Mouse (Mus musculus) neural tube, embryonic 11.5 days (tissue): ENCODE measurements around the gene Rarres2. TPM values are rescaled to one million over a fixed set of nuclear protein-coding genes. Genes with fewer than 3 reads are reported as not detected.
A peak's percentile ranks its signal among the peaks of the same experiment; 100 is the strongest.

ENCODE experiments used
- ATAC-seq: fragments of 200-750 bp; cut with Nextera tagmentation; 2 replicates; pipeline ENCODE4 v1.8.0; 2017; ENCODE audit warnings: moderate number of reproducible peaks, mild to moderate bottlenecking, moderate TSS enrichment, moderate library complexity; ENCODE audit not compliant: insufficient read depth, low FRiP score, low TSS enrichment
- DNase-seq: peaks from one replicate; pipeline ENCODE4 v3.0.0-alpha.2; 2015; ENCODE audit warnings: low spot score
- H3K27ac ChIP-seq: fragments of 300-500 bp; sonication (generic); 2 replicates; pipeline ENCODE4 v1.5.1; 2014; ENCODE audit warnings: low read depth, mild to moderate bottlenecking, low read length
- H3K27me3 ChIP-seq: fragments of 300-500 bp; sonication (generic); 2 replicates; pipeline ENCODE4 v1.6.1; 2014; ENCODE audit warnings: mild to moderate bottlenecking, low read length, mixed read lengths; ENCODE audit not compliant: control insufficient read depth, insufficient read depth
- H3K36me3 ChIP-seq: fragments of 300-500 bp; sonication (generic); 2 replicates; pipeline ENCODE4 v1.6.1; 2014; ENCODE audit warnings: mild to moderate bottlenecking, low read length, moderate library complexity, mixed read lengths; ENCODE audit not compliant: control insufficient read depth, insufficient read depth
- H3K4me1 ChIP-seq: fragments of 300-500 bp; sonication (generic); 2 replicates; pipeline ENCODE4 v1.6.1; 2014; ENCODE audit warnings: low read length, mixed read lengths; ENCODE audit not compliant: control insufficient read depth, insufficient read depth
- H3K4me2 ChIP-seq: fragments of 300-500 bp; sonication (generic); 2 replicates; pipeline ENCODE4 v1.6.1; 2014; ENCODE audit warnings: low read depth, mild to moderate bottlenecking, moderate library complexity
- H3K4me3 ChIP-seq: fragments of 300-500 bp; sonication (generic); 2 replicates; pipeline ENCODE4 v1.5.1; 2014; ENCODE audit warnings: low read depth, low read length
- H3K9ac ChIP-seq: fragments of 300-500 bp; sonication (generic); 2 replicates; pipeline ENCODE4 v1.6.1; 2014; ENCODE audit warnings: mild to moderate bottlenecking, low read length
- H3K9me3 ChIP-seq: fragments of 300-500 bp; sonication (generic); 2 replicates; pipeline ENCODE4 v1.6.1; 2016; ENCODE audit warnings: low read length; ENCODE audit not compliant: control insufficient read depth
- WGBS: fragments of 180-500 bp; shearing (Covaris S2); extraction: QIAGEN DNeasy Blood & Tissue Kit; methylation state at CpG from one replicate; pipeline ENCODE4 v1.1.7; 2014; 5-methylcytosine and 5-hydroxymethylcytosine counted together
- polyA plus RNA-seq: library from polyadenylated mRNA; unstranded; fragments of >200 nt; fragmentation: Nextera tagmentation; extraction: Ambion mirVana; gene quantifications from 2 replicates; pipeline ENCODE4 v1.2.1, GENCODE M21; 2014

The Rarres2 gene
- polyA plus RNA-seq, 1 experiment from 2014 or later, result 1.6 TPM

DNA sequence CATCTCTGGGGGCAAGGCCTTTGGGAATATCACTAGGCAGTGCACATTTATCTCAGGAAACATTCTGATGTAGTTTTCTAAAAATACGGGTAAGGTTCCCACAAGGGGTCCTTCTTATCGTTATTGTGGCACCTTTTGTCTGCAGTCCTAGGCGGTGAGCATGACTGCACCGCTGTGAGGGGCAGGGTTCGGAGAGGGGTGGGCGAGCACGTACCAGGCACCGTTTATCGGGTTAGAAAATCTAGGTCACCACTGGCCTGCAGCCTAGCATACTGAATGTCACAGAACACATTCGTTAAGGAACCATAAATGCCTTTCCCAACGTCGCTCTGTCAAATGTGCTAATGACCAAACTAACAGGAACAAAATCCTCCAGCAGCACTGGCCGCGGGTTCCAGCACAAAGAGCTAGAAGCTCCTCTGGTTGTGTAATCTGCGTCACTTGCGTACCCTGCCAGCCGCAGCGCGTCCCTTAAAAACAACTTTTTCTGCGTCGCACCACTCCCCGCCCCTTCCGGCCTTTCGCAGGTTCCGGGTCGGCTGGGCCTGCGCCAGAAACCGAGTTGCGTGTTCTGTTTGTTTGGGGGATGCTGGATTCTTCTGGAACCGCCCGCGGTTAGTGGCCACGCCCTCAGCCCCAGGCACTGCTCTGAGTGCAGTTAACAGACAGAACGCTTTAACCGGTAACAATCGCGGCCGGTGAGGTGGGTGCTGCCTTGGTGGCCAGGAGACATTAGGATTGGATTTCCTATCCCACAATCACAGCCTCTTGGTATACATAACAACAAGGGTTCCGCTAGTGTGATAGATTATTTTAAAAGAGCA, 18.1 kb downstream of the Rarres2 start, which contains the start of gene Lrrc61:
Gene Lrrc61 (plus strand): TSS at position 517 of the 824 bp plus-strand sequence.
- peak; percentile 89 for ATAC-seq

GRCm38 (mm10) chr6:48553819-48554218, 18.8 kb downstream of the Rarres2 start:
- DNase-seq (no peak), ATAC-seq (peak; percentile 37)
- peak overlapping the region; percentile 91 for H3K27ac ChIP-seq
- peak overlapping the region; percentile 83 for H3K9ac ChIP-seq
- peak overlapping the region; percentile 83 for H3K4me2 ChIP-seq
- H3K27me3 ChIP-seq, result no peaks in the 10 kb centered on the region
- H3K4me3 ChIP-seq, result peak overlapping the region; percentile 38
- WGBS, result 87% methylated on average over 4 of the region's 4 CpGs
- H3K4me1 ChIP-seq, result peaks cover 6% of the 10 kb centered on the region; the same call in 1 of the 2 replicates
- no peaks in the 10 kb centered on the region for H3K36me3 ChIP-seq
- H3K9me3 ChIP-seq, result no peaks in the 10 kb centered on the region

More for the DNA sequence above, 18.1 kb downstream of the Rarres2 start, which contains the start of gene Lrrc61:
- Histone ChIP-seq H3K27ac (peak within 1 kb of the TSS; percentile 91), H3K27me3 (no peaks in the 10 kb centered on the region), H3K4me3 (peak within 1 kb of the TSS; percentile 38), H3K9me3 (no peaks in the 10 kb centered on the region), H3K36me3 (no peaks in the 10 kb centered on the region), H3K4me1 (peaks cover 6% of the 10 kb centered on the region; the same call in 1 of the 2 replicates), H3K9ac (peak within 1 kb of the TSS; percentile 83), H3K4me2 (peak within 1 kb of the TSS; percentile 83)
- DNase-seq, result peak; percentile 94
- under 1% methylated on average over 39 of the region's 39 CpGs for WGBS

- Histone ChIP-seq H3K4me2 (no peak overlapping the region), H3K4me1 (peaks cover 6% of the 10 kb centered on the region; the same call in 1 of the 2 replicates), H3K36me3 (no peaks in the 10 kb centered on the region), H3K9me3 (no peaks in the 10 kb centered on the region), H3K4me3 (no peak overlapping the region), H3K9ac (no peak overlapping the region), H3K27me3 (no peaks in the 10 kb centered on the region), H3K27ac (no peak overlapping the region)
- WGBS, result 69% methylated on average over 4 of the region's 4 CpGs
- ATAC-seq (no peak), DNase-seq (no peak)
These were observed 19.7 kb downstream of the Rarres2 start for GRCm38 (mm10) chr6:48552918-48553317.

- no peaks in the 10 kb centered on the region for H3K27me3 ChIP-seq
- ATAC-seq (no peak), DNase-seq (no peak)
- H3K4me3 ChIP-seq, result no peak overlapping the region
- no peaks in the 10 kb centered on the region for H3K36me3 ChIP-seq
- WGBS, result 89% methylated on average over 6 of the region's 6 CpGs
- H3K27ac ChIP-seq, result no peak overlapping the region
- H3K9me3 ChIP-seq, result no peaks in the 10 kb centered on the region
- no peaks in the 10 kb centered on the region for H3K4me1 ChIP-seq
- H3K9ac ChIP-seq, result no peak overlapping the region
- no peak overlapping the region for H3K4me2 ChIP-seq
These were observed 24.3 kb downstream of the Rarres2 start for GRCm38 (mm10) chr6:48548314-48548713.

DNA sequence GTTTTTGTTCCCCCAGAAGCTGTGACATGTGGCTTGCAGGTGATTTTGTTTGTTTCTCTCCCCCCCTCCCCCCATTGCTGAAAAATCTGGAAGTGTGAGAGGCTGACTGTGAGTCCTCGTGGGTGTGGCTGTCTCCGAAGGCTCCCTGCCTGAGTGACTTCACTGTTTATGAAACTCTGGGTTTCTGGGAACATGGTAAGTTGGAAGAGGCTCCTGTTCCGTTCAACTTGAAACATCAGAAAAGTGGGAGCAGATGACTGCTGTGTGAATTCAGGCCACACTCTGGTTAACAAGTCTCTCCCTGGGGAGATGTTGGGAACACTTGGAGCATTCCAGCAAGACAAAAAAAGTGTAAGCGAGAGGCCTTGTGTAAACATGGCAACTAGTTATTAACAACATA, 25.7 kb downstream of the Rarres2 start:
- no peak for DNase-seq
- no peaks in the 10 kb centered on the region for H3K36me3 ChIP-seq
- no peak for ATAC-seq
- no peak overlapping the region for H3K9ac ChIP-seq
- WGBS, result 62% methylated on average over 4 of the region's 4 CpGs
- H3K9me3 ChIP-seq, result no peaks in the 10 kb centered on the region
- H3K27me3 ChIP-seq, result no peaks in the 10 kb centered on the region
- no peak overlapping the region for H3K4me2 ChIP-seq
- H3K4me3 ChIP-seq, result no peak overlapping the region
- H3K27ac ChIP-seq, result no peak overlapping the region
- no peaks in the 10 kb centered on the region for H3K4me1 ChIP-seq

- no peak overlapping the region for H3K27ac ChIP-seq
- 67% methylated on average over 1 of the region's 1 CpGs for WGBS
- H3K4me3 ChIP-seq, result no peak overlapping the region
- no peak for ATAC-seq
- no peaks in the 10 kb centered on the region for H3K27me3 ChIP-seq
- no peaks in the 10 kb centered on the region for H3K36me3 ChIP-seq
- no peak overlapping the region for H3K4me2 ChIP-seq
- no peaks in the 10 kb centered on the region for H3K9me3 ChIP-seq
- H3K4me1 ChIP-seq, result no peaks in the 10 kb centered on the region; the same call in 1 of the 2 replicates
- DNase-seq, result no peak
- no peak overlapping the region for H3K9ac ChIP-seq
These were observed 26.3 kb downstream of the Rarres2 start for GRCm38 (mm10) chr6:48546271-48546670.

DNA sequence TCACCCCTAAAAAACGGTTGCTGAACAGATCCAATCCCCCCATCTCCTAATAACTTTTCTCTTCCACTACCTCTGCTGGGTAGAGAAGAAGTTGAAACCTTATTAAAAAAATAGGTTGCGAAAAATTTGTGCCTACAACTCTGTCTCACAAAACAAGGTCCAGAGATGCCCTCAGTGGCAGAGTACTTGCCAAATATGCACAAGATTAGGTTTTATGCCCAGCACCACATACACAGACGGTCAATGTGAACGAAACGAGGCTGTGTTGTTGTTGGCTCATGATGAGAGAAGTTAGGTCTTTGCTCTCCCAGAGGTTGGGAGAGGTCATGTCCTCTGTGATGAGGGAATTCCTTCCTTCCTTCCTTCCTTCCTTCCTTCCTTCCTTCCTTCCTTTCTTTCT, 27.3 kb downstream of the Rarres2 start:
- Histone ChIP-seq H3K9ac (no peak overlapping the region), H3K9me3 (no peaks in the 10 kb centered on the region), H3K27ac (no peak overlapping the region), H3K4me2 (no peak overlapping the region), H3K36me3 (no peaks in the 10 kb centered on the region), H3K4me1 (no peaks in the 10 kb centered on the region; the same call in 1 of the 2 replicates), H3K4me3 (no peak overlapping the region), H3K27me3 (no peaks in the 10 kb centered on the region)
- WGBS, result 84% methylated on average over 5 of the region's 5 CpGs
- ATAC-seq, result no peak
- DNase-seq, result no peak

GRCm38 (mm10) chr6:48542631-48543030, 30.0 kb downstream of the Rarres2 start:
- peaks cover 7% of the 10 kb centered on the region for H3K4me1 ChIP-seq
- no peak overlapping the region for H3K4me2 ChIP-seq
- no peaks in the 10 kb centered on the region for H3K27me3 ChIP-seq
- no peak overlapping the region for H3K4me3 ChIP-seq
- H3K9ac ChIP-seq, result no peak overlapping the region
- no peaks in the 10 kb centered on the region for H3K36me3 ChIP-seq
- 82% methylated on average over 3 of the region's 3 CpGs for WGBS
- no peak overlapping the region for H3K27ac ChIP-seq
- H3K9me3 ChIP-seq, result no peaks in the 10 kb centered on the region
- no peak for ATAC-seq
- DNase-seq, result no peak
